Mouse (Mus musculus): ENCODE data around the gene Metap1. TPM values are rescaled to one million over a fixed set of nuclear protein-coding genes. Genes with fewer than 3 reads are reported as not detected.

The Metap1 gene
- polyA plus RNA-seq, 1 experiment = 45.3 TPM

- DNase-seq = no peak
- no peak for TF ChIP-seq POLR2A (IDR thresholded peaks at IDR 0.05; ENCODE audit: borderline replicate concordance, insufficient read depth, low read length)
- no peak for TF ChIP-seq CTCF (IDR thresholded peaks at IDR 0.05; ENCODE audit: borderline replicate concordance, insufficient read depth, low read depth, low read length)
- WGBS = 88% methylated on average over 11 of the region's 11 CpGs
These were observed 6.1 kb upstream of the Metap1 start for GRCm38 (mm10) chr3:138495166-138496145.

GRCm38 (mm10) chr3:138494565-138494964, 5.2 kb upstream of the Metap1 start:
- no peak for DNase-seq
- no peak overlapping the region for H3K27ac ChIP-seq (ENCODE audit: insufficient read depth, low read length)
- no peak overlapping the region for H3K4me3 ChIP-seq (replicated peaks; ENCODE audit: insufficient read depth, low read depth, low read length)
- no peaks in the 10 kb centered on the region for H3K27me3 ChIP-seq (ENCODE audit: control insufficient read depth, insufficient read depth, low read length)
- WGBS = 47% methylated on average over 1 of the region's 1 CpGs
- H3K4me1 ChIP-seq (ENCODE audit: control insufficient read depth, insufficient read depth, low read length) = no peaks in the 10 kb centered on the region
- TF ChIP-seq CTCF (IDR thresholded peaks at IDR 0.05; ENCODE audit: borderline replicate concordance, insufficient read depth, low read depth, low read length) (no peak), POLR2A (IDR thresholded peaks at IDR 0.05; ENCODE audit: borderline replicate concordance, insufficient read depth, low read length) (no peak)

More at GRCm38 (mm10) chr3:138495166-138496145, 6.1 kb upstream of the Metap1 start:
- H3K27me3 ChIP-seq (ENCODE audit: control insufficient read depth, insufficient read depth, low read length) = no peaks in the 10 kb centered on the region
- no peaks in the 10 kb centered on the region for H3K4me1 ChIP-seq (ENCODE audit: control insufficient read depth, insufficient read depth, low read length)
- H3K27ac ChIP-seq (ENCODE audit: insufficient read depth, low read length) = no peak overlapping the region
- no peak overlapping the region for H3K4me3 ChIP-seq (replicated peaks; ENCODE audit: insufficient read depth, low read depth, low read length)

GRCm38 (mm10) chr3:138493668-138494067, 4.4 kb upstream of the Metap1 start:
- Histone ChIP-seq H3K4me3 (replicated peaks; ENCODE audit: insufficient read depth, low read depth, low read length) (no peak overlapping the region), H3K27me3 (ENCODE audit: control insufficient read depth, insufficient read depth, low read length) (no peaks in the 10 kb centered on the region), H3K4me1 (ENCODE audit: control insufficient read depth, insufficient read depth, low read length) (no peaks in the 10 kb centered on the region), H3K27ac (ENCODE audit: insufficient read depth, low read length) (no peak overlapping the region)
- no peak for TF ChIP-seq POLR2A (IDR thresholded peaks at IDR 0.05; ENCODE audit: borderline replicate concordance, insufficient read depth, low read length)
- no peak for TF ChIP-seq CTCF (IDR thresholded peaks at IDR 0.05; ENCODE audit: borderline replicate concordance, insufficient read depth, low read depth, low read length)
- 84% methylated on average over 3 of the region's 3 CpGs for WGBS
- DNase-seq = no peak

GRCm38 (mm10) chr3:138490034-138490337, 671 bp upstream of the Metap1 start:
- WGBS = 24% methylated on average over 6 of the region's 6 CpGs
- no peaks in the 10 kb centered on the region for H3K27me3 ChIP-seq (ENCODE audit: control insufficient read depth, insufficient read depth, low read length)
- H3K4me1 ChIP-seq (ENCODE audit: control insufficient read depth, insufficient read depth, low read length) = no peaks in the 10 kb centered on the region
- peak in 1 of 2 experiments; percentile 22 for DNase-seq
- TF ChIP-seq CTCF (IDR thresholded peaks at IDR 0.05; ENCODE audit: borderline replicate concordance, insufficient read depth, low read depth, low read length) (no peak), POLR2A (IDR thresholded peaks at IDR 0.05; ENCODE audit: borderline replicate concordance, insufficient read depth, low read length) (no peak)
- no peak overlapping the region for H3K27ac ChIP-seq (ENCODE audit: insufficient read depth, low read length)
- H3K4me3 ChIP-seq (replicated peaks; ENCODE audit: insufficient read depth, low read depth, low read length) = no peak overlapping the region

DNA sequence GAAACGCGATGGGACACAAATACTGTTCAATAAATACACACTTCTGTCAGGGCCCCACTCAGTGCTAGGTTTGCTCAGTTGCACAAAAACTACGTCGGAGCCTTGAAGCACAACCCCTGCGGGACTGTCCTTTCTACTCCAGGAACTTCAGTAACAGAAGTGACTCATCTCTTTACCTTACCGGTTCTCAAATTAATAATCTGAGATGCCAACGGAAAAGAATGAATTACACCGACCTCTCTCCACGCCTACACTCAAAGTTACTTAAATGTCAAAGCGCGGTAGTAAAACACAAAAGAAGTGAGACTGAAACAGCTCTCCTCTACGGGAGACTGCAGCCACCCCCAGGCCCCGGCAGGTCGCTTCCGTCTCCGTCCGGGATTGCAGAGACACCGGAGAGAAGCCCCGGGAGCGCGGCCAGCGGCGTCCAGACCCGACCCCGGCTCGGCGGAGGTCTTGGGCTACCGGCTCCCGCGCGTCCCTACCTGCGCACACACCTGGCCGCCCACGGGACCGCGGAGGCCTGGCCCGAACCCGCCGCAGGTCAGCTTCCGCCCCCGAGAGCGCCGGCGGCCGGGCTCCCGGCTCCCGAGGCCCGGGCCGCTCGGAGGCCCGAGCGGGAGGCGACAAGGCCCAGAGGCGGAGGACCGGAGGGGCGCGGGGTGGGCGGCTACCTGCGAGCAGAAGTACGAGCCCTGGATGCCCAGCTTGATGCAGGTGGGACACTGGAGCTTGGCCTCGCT, 560 bp downstream of the Metap1 start:
- no peak for DNase-seq
- WGBS = under 1% methylated on average over 61 of the region's 61 CpGs
- TF ChIP-seq CTCF (IDR thresholded peaks at IDR 0.05; ENCODE audit: borderline replicate concordance, insufficient read depth, low read depth, low read length) = no peak
- no peak for TF ChIP-seq POLR2A (IDR thresholded peaks at IDR 0.05; ENCODE audit: borderline replicate concordance, insufficient read depth, low read length)
- Histone ChIP-seq H3K27ac (ENCODE audit: insufficient read depth, low read length) (no peak overlapping the region), H3K4me3 (replicated peaks; ENCODE audit: insufficient read depth, low read depth, low read length) (peak overlapping the region; percentile 64), H3K4me1 (ENCODE audit: control insufficient read depth, insufficient read depth, low read length) (no peaks in the 10 kb centered on the region), H3K27me3 (ENCODE audit: control insufficient read depth, insufficient read depth, low read length) (no peaks in the 10 kb centered on the region)

DNA sequence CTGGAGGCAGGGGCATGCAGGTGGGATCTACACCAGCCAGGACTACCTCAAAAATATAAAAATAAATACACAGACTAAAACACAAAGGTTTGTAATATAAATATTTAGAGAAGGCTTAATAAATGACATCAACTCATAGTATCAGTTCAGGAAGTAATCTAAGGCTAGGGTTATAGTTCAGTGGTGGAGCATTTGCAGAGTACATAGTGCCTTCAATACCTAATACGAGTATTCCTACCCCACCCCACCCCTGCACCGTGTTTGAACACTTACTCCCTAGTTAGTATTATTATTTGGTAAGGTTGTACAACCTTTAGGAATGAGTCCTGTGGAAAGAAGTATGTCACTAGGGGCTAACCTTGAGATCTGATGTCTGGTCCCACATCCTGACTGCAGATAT, 6.1 kb downstream of the Metap1 start:
- no peaks in the 10 kb centered on the region for H3K27me3 ChIP-seq (ENCODE audit: control insufficient read depth, insufficient read depth, low read length)
- DNase-seq = no peak

GRCm38 (mm10) chr3:138481526-138482284, 7.6 kb downstream of the Metap1 start:
- TF ChIP-seq CTCF (IDR thresholded peaks at IDR 0.05; ENCODE audit: borderline replicate concordance, insufficient read depth, low read depth, low read length) (no peak), POLR2A (IDR thresholded peaks at IDR 0.05; ENCODE audit: borderline replicate concordance, insufficient read depth, low read length) (no peak)
- Histone ChIP-seq H3K4me1 (ENCODE audit: control insufficient read depth, insufficient read depth, low read length) (no peaks in the 10 kb centered on the region), H3K27ac (ENCODE audit: insufficient read depth, low read length) (no peak overlapping the region), H3K4me3 (replicated peaks; ENCODE audit: insufficient read depth, low read depth, low read length) (no peak overlapping the region), H3K27me3 (ENCODE audit: control insufficient read depth, insufficient read depth, low read length) (no peaks in the 10 kb centered on the region)
- DNase-seq = no peak
- WGBS = 43% methylated on average over 14 of the region's 14 CpGs

More for the DNA sequence above, 6.1 kb downstream of the Metap1 start:
- H3K27ac ChIP-seq (ENCODE audit: insufficient read depth, low read length) = no peak overlapping the region
- H3K4me3 ChIP-seq (replicated peaks; ENCODE audit: insufficient read depth, low read depth, low read length) = no peak overlapping the region
- no peak for TF ChIP-seq POLR2A (IDR thresholded peaks at IDR 0.05; ENCODE audit: borderline replicate concordance, insufficient read depth, low read length)
- no peak for TF ChIP-seq CTCF (IDR thresholded peaks at IDR 0.05; ENCODE audit: borderline replicate concordance, insufficient read depth, low read depth, low read length)
- H3K4me1 ChIP-seq (ENCODE audit: control insufficient read depth, insufficient read depth, low read length) = no peaks in the 10 kb centered on the region
- 90% methylated on average over 2 of the region's 2 CpGs for WGBS

Measured in cerebellum, adult 2 months (tissue).